Mouse (Mus musculus) megakaryocyte, embryonic 14.5 days (primary cell): ENCODE data around the gene Xylt1.

ENCODE experiments used
- FLI1 ChIP-seq: IDR thresholded peaks from 2 replicates; pipeline ENCODE4 v1.6.1; 2012; ENCODE audit warnings: low read length, inconsistent platforms, mixed read lengths
- GATA1 ChIP-seq: IDR thresholded peaks from 3 replicates; pipeline ENCODE4 v1.6.1; 2012; ENCODE audit warnings: mixed read lengths, low read length, inconsistent platforms, borderline replicate concordance

DNA sequence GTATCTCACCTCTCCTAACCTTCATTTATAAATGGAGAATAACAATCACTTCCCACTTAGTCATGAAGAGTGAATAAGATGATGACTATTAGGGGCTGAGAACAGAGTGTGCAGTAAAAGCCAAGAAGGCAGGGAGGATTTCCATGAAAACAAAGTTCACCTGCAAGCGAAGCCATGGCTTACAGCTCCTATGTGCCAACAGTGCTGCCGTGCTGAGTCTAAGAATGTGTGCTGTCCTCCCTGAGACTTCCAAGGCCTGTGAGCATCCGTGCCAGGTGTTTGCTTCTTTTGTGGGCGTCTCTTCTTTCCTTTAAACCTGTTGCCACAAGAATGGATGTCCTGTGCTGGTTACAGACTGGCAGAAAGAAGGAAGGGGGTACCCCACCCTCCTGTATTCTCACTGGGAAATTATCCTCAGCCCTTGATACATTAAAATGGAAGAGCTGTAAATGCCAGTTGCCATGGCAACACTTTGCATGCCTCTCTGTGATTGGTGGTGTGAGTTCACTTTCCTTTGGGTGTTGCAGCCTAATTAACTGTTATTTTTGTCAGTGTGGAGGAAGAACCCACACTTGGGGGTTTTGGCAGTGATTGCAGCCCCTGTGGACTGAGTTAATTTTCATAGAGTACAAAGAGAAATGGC is 318.7 kb downstream of the Xylt1 start:
- TF ChIP-seq GATA1 (no peak), FLI1 (no peak)
